Mouse (Mus musculus) midbrain, embryonic 10.5 days (tissue): ENCODE data around the gene Zfp768. TPM values are rescaled to one million over a fixed set of nuclear protein-coding genes. Genes with fewer than 3 reads are reported as not detected.
"Not testable (repeated sequence)": the region's sequence is repeated elsewhere in the genome, so short reads cannot be mapped to it uniquely, and the experiment has no call there.

Experiments
- DNase-seq: peaks from one replicate; pipeline ENCODE4 v3.0.0-alpha.2; 2017; ENCODE audit warnings: low spot score
- H3K27ac ChIP-seq: fragments of 300-500 bp; sonication (generic); replicated peaks from 2 replicates; pipeline ENCODE4 v1.5.1; 2016; ENCODE audit warnings: mild to moderate bottlenecking
- H3K27me3 ChIP-seq: fragments of 300-500 bp; sonication (generic); 2 replicates; pipeline ENCODE4 v1.6.1; 2016; ENCODE audit warnings: low read depth, mild to moderate bottlenecking; ENCODE audit not compliant: poor library complexity, severe bottlenecking
- H3K36me3 ChIP-seq: fragments of 300-500 bp; sonication (generic); 2 replicates; pipeline ENCODE4 v1.6.1; 2016; ENCODE audit warnings: mild to moderate bottlenecking, moderate library complexity
- H3K4me1 ChIP-seq: fragments of 300-500 bp; sonication (generic); 2 replicates; pipeline ENCODE4 v1.6.1; 2016
- H3K4me3 ChIP-seq: fragments of 300-500 bp; sonication (generic); 2 replicates; pipeline ENCODE4 v1.5.1; 2016; ENCODE audit warnings: mild to moderate bottlenecking, moderate library complexity
- H3K9me3 ChIP-seq: fragments of 300-500 bp; sonication (generic); replicated peaks from 2 replicates; pipeline ENCODE4 v1.6.1; 2016; ENCODE audit warnings: mild to moderate bottlenecking
- WGBS: fragments of 180-500 bp; shearing (Covaris S2); methylation state at CpG from one replicate; pipeline ENCODE4 v1.1.7; 2016; 5-methylcytosine and 5-hydroxymethylcytosine counted together
- polyA plus RNA-seq: library from polyadenylated mRNA; unstranded; fragments of >200 nt; fragmentation: Nextera tagmentation; extraction: Ambion mirVana; gene quantifications from 2 replicates; pipeline ENCODE4 v1.2.1, GENCODE M21; 2016

Gene Zfp768
- polyA plus RNA-seq = 19.7 and 20.6 TPM in 2 replicates

- no peaks in the 10 kb centered on the region for H3K27me3 ChIP-seq
- peak within 1 kb of the TSS; percentile 95 for H3K4me3 ChIP-seq
- no peaks in the 10 kb centered on the region for H3K9me3 ChIP-seq
- peak; percentile 96 for DNase-seq
- H3K36me3 ChIP-seq = peaks cover 35% of the 10 kb centered on the region
- H3K27ac ChIP-seq = peak within 1 kb of the TSS; percentile 97
- WGBS = under 1% methylated on average over 76 of the region's 76 CpGs
- peaks cover 31% of the 10 kb centered on the region for H3K4me1 ChIP-seq
These were observed at the start of gene Zfp768 for GRCm38 (mm10) chr7:127345512-127346325. Zfp768 (minus strand) TSS chr7:127345589.

GRCm38 (mm10) chr7:127393944-127394333, 48.5 kb upstream of the Zfp768 start:
- peak overlapping the region; percentile 81 for H3K4me3 ChIP-seq
- 39% methylated on average over 7 of the region's 7 CpGs for WGBS
- H3K4me1 ChIP-seq = peaks cover 26% of the 10 kb centered on the region
- H3K36me3 ChIP-seq = peaks cover 20% of the 10 kb centered on the region
- DNase-seq = no peak
- H3K27me3 ChIP-seq = no peaks in the 10 kb centered on the region
- H3K9me3 ChIP-seq = no peaks in the 10 kb centered on the region
- H3K27ac ChIP-seq = peak overlapping the region; percentile 90

- no peaks in the 10 kb centered on the region for H3K9me3 ChIP-seq
- H3K36me3 ChIP-seq = peaks cover 20% of the 10 kb centered on the region
- peaks cover 26% of the 10 kb centered on the region for H3K4me1 ChIP-seq
- H3K4me3 ChIP-seq = peak within 1 kb of the TSS; percentile 81
- H3K27ac ChIP-seq = peak within 1 kb of the TSS; percentile 90
- no peaks in the 10 kb centered on the region for H3K27me3 ChIP-seq
- peak; percentile 95 for DNase-seq
- WGBS = 1% methylated on average over 45 of the region's 45 CpGs
These were observed 48.0 kb upstream of the Zfp768 start, which contains the start of gene E430018J23Rik for GRCm38 (mm10) chr7:127393157-127393943. E430018J23Rik (minus strand) TSS chr7:127393629.

- Histone ChIP-seq H3K36me3 (peaks cover 20% of the 10 kb centered on the region), H3K9me3 (no peaks in the 10 kb centered on the region), H3K4me3 (peak overlapping the region; percentile 81), H3K4me1 (peaks cover 26% of the 10 kb centered on the region), H3K27ac (0 out of 2 replicates have a peak overlapping the region, but pooled peaks have one; percentile 90), H3K27me3 (no peaks in the 10 kb centered on the region)
- WGBS = 88% methylated on average over 8 of the region's 8 CpGs
- DNase-seq = no peak
These were observed 46.9 kb upstream of the Zfp768 start for GRCm38 (mm10) chr7:127392251-127392824.

- H3K9me3 ChIP-seq = no peaks in the 10 kb centered on the region
- H3K4me3 ChIP-seq = peak overlapping the region; percentile 9; the same call in 1 of the 2 replicates
- H3K4me1 ChIP-seq = peaks cover 28% of the 10 kb centered on the region
- WGBS = 96% methylated on average over 16 of the region's 16 CpGs
- H3K27me3 ChIP-seq = no peaks in the 10 kb centered on the region
- H3K36me3 ChIP-seq = peaks cover 20% of the 10 kb centered on the region
- DNase-seq = no peak
- no peak overlapping the region for H3K27ac ChIP-seq
These were observed 46.1 kb upstream of the Zfp768 start for GRCm38 (mm10) chr7:127391538-127391937.

- no peaks in the 10 kb centered on the region for H3K27me3 ChIP-seq
- H3K9me3 ChIP-seq = peaks cover 3% of the 10 kb centered on the region; the same call in 1 of the 2 replicates
- no peak overlapping the region for H3K4me3 ChIP-seq
- WGBS = 74% methylated on average over 7 of the region's 7 CpGs
- H3K36me3 ChIP-seq = peaks cover 23% of the 10 kb centered on the region
- peaks cover 35% of the 10 kb centered on the region for H3K4me1 ChIP-seq
- no peak overlapping the region for H3K27ac ChIP-seq
- no peak for DNase-seq
These were observed 44.9 kb upstream of the Zfp768 start for GRCm38 (mm10) chr7:127390306-127390705.

- Histone ChIP-seq H3K36me3 (peaks cover 43% of the 10 kb centered on the region), H3K9me3 (peaks cover 13% of the 10 kb centered on the region), H3K4me1 (peaks cover 27% of the 10 kb centered on the region)
- H3K4me3 ChIP-seq, H3K27me3 ChIP-seq, H3K27ac ChIP-seq, DNase-seq: not testable (repeated sequence)
These were observed 42.8 kb upstream of the Zfp768 start for GRCm38 (mm10) chr7:127388201-127388600.

GRCm38 (mm10) chr7:127386641-127387392, 41.4 kb upstream of the Zfp768 start, which contains the start of gene 9130019O22Rik:
9130019O22Rik (minus strand) TSS chr7:127387166.
- no peaks in the 10 kb centered on the region for H3K27me3 ChIP-seq
- WGBS = 21% methylated on average over 38 of the region's 38 CpGs
- peak; percentile 82 for DNase-seq
- peaks cover 13% of the 10 kb centered on the region for H3K9me3 ChIP-seq
- peak within 1 kb of the TSS; percentile 80 for H3K27ac ChIP-seq
- H3K4me1 ChIP-seq = peaks cover 16% of the 10 kb centered on the region
- H3K4me3 ChIP-seq = peak within 1 kb of the TSS; percentile 60
- peaks cover 50% of the 10 kb centered on the region for H3K36me3 ChIP-seq

GRCm38 (mm10) chr7:127385560-127385959, 40.2 kb upstream of the Zfp768 start:
- 84% methylated on average over 4 of the region's 4 CpGs for WGBS
- not testable (repeated sequence) for H3K27me3 ChIP-seq, H3K4me3 ChIP-seq, H3K27ac ChIP-seq, DNase-seq
- H3K4me1 ChIP-seq = peaks cover 16% of the 10 kb centered on the region
- H3K36me3 ChIP-seq = peaks cover 40% of the 10 kb centered on the region
- H3K9me3 ChIP-seq = peaks cover 13% of the 10 kb centered on the region

- Histone ChIP-seq H3K9me3 (no peaks in the 10 kb centered on the region), H3K27ac (no peak overlapping the region), H3K36me3 (peaks cover 23% of the 10 kb centered on the region), H3K4me1 (peaks cover 11% of the 10 kb centered on the region), H3K4me3 (no peak overlapping the region), H3K27me3 (no peaks in the 10 kb centered on the region)
- WGBS = 79% methylated on average over 6 of the region's 6 CpGs
- no peak for DNase-seq
These were observed 33.0 kb upstream of the Zfp768 start for GRCm38 (mm10) chr7:127378310-127378921.

GRCm38 (mm10) chr7:127375271-127376245, 30.2 kb upstream of the Zfp768 start, which contains the start of gene Zfp747:
Zfp747 (minus strand) TSS chr7:127376050.
- H3K27ac ChIP-seq = peak within 1 kb of the TSS; percentile 85
- 3% methylated on average over 49 of the region's 49 CpGs for WGBS

More at GRCm38 (mm10) chr7:127375271-127376245, 30.2 kb upstream of the Zfp768 start, which contains the start of gene Zfp747:
- H3K9me3 ChIP-seq, H3K27me3 ChIP-seq: not testable (repeated sequence)
- Histone ChIP-seq H3K4me3 (peak within 1 kb of the TSS; percentile 79), H3K36me3 (peaks cover 28% of the 10 kb centered on the region), H3K4me1 (peaks cover 11% of the 10 kb centered on the region)
- peak; percentile 86 for DNase-seq
